Mouse (Mus musculus): Measurements from ENCODE around the gene Erp44.
A peak's percentile ranks its signal among the peaks of the same experiment; 100 is the strongest.

Erp44 gene

GRCm38 (mm10) chr4:48239046-48239445 is 40.3 kb downstream of the Erp44 start:
- no peak for DNase-seq (ENCODE audit: low spot score)

- DNase-seq (ENCODE audit: low spot score): no peak
These were observed 42.6 kb downstream of the Erp44 start for GRCm38 (mm10) chr4:48236721-48237120.

- no peak for DNase-seq (ENCODE audit: low spot score)
These were observed 52.6 kb downstream of the Erp44 start for GRCm38 (mm10) chr4:48226800-48227199.

- DNase-seq (ENCODE audit: low spot score): peak; percentile 5
These were observed 53.8 kb downstream of the Erp44 start for GRCm38 (mm10) chr4:48225604-48226003.

GRCm38 (mm10) chr4:48225173-48225572 is 54.2 kb downstream of the Erp44 start:
- peak; percentile 35 for DNase-seq (ENCODE audit: low spot score)

- DNase-seq (ENCODE audit: low spot score): no peak
These were observed 75.8 kb downstream of the Erp44 start for GRCm38 (mm10) chr4:48203564-48203963.

GRCm38 (mm10) chr4:48198447-48198846 is 80.9 kb downstream of the Erp44 start:
- DNase-seq (ENCODE audit: low spot score): no peak

GRCm38 (mm10) chr4:48197925-48198324 is 81.4 kb downstream of the Erp44 start:
- no peak for DNase-seq (ENCODE audit: low spot score)

GRCm38 (mm10) chr4:48182115-48182806 is 97.1 kb downstream of the Erp44 start:
- peak; percentile 62 for DNase-seq (ENCODE audit: low spot score)

- DNase-seq (ENCODE audit: low spot score): no peak
These were observed 98.0 kb downstream of the Erp44 start for GRCm38 (mm10) chr4:48181366-48181765.

- DNase-seq (ENCODE audit: low spot score): no peak
These were observed 98.4 kb downstream of the Erp44 start for GRCm38 (mm10) chr4:48180922-48181321.

- DNase-seq (ENCODE audit: low spot score): no peak
These were observed 103.7 kb downstream of the Erp44 start for GRCm38 (mm10) chr4:48175666-48176065.

- no peak for DNase-seq (ENCODE audit: low spot score)
These were observed 115.5 kb downstream of the Erp44 start for GRCm38 (mm10) chr4:48163851-48164250.

GRCm38 (mm10) chr4:48160386-48160785 is 119.0 kb downstream of the Erp44 start:
- peak; percentile 39 for DNase-seq (ENCODE audit: low spot score)

- peak; percentile 65 for DNase-seq (ENCODE audit: low spot score)
These were observed 123.5 kb downstream of the Erp44 start for GRCm38 (mm10) chr4:48155864-48156263.

GRCm38 (mm10) chr4:48153229-48153628 is 126.1 kb downstream of the Erp44 start:
- no peak for DNase-seq (ENCODE audit: low spot score)

GRCm38 (mm10) chr4:48149492-48149891 is 129.9 kb downstream of the Erp44 start:
- DNase-seq (ENCODE audit: low spot score): no peak
